Mouse (Mus musculus) common myeloid progenitor, adult 5-6 weeks (primary cell): ENCODE data around the gene Nudt6. TPM values are rescaled to one million over a fixed set of nuclear protein-coding genes. Genes with fewer than 3 reads are reported as not detected.

Experiments used
- ATAC-seq: replicated peaks from 2 replicates; pipeline ENCODE4 v1.8.0; 2016; ENCODE audit warnings: low read depth, mild to moderate bottlenecking, moderate TSS enrichment, inconsistent platforms; ENCODE audit not compliant: poor library complexity, severe bottlenecking
- total RNA-seq: library from RNA; stranded (forward); fragments of 200-1000, 187-1606 nt; gene quantifications from 2 replicates; pipeline ENCODE4 v1.2.3, GENCODE M21; 2017

Gene Nudt6
- 27.5 and 29.1 TPM in 2 replicates for total RNA-seq

DNA sequence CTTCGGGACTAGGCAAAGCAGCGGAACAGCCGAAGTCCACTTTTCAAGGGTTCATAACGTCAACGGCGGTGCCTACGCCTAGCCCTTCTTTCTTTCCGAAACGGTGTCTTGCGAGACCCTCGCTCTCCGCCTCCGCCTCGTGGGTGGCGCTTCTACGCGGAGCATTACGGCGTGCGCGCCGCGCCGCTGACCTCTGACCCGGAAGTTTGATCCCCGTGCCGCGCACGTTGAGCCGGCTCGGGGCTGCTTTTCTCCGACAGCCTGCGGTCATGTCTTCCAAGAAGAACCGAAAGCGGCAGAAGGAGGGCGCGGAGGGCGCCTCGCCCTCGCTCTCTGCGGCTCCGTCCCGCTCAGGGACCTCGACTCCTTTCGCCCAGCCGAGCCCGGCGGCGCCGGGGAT, at the start of gene Nudt6:
Gene Nudt6, minus strand, starts transcription at position 140 of the 400 bp plus-strand sequence.
- peak; percentile 63 for ATAC-seq

DNA sequence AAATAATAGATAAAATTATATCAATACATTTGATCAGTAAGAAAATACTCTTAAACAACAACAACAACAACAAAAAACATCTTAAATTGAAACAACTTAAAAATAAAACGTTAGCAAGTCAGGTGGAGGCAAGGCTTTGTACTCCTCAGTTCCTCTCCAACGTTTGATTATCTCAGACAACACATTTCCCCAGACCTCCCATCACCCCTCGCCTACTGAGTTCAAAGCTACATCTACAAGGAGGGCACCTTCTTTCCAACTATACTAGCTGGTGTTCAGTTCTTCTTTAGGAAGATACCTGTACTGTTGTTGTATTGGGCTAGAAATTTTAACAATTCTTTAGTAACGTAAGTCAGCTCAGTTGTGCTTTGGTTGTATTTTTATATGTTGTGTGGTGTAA, 49.3 kb upstream of the Nudt6 start:
- ATAC-seq = no peak

DNA sequence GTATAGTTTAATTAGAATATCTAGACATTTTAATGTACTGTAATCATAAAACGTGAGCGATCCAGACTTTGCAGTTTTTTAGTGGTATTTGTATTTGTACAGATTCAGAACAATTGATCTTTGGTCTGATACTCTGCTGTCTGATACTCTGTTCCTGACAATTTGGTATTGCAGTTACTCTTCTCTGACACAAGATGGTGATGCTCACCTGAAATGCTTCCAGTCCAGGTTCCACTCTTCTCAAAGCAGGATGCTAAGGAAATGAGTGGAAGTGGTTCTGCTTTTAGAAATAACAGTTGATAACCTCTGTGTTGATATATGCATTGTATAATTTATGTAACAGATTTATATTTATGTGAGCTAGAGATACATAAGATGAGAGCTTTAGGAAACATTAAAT, 48.2 kb upstream of the Nudt6 start:
- peak; percentile 52; the same call in 1 of the 2 replicates for ATAC-seq

DNA sequence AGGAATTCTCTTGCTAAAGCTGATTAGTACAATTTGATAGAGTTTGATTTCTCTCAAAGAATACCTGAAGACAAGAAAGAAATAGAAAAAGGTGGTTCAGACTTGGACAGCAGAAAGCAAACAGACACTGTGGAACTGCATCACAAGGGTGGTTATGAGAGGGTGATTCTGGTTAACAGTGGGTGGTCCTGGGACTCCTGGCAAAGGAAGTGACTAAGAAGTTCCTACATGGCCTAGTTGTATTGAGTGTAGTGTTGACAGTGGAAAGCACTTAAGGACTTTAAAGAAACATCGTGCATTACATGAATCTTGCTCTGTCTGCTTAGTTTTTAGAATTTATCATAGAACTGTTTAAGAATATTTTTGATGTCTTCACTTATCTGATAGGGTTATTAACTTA, 36.0 kb upstream of the Nudt6 start:
- ATAC-seq = no peak

DNA sequence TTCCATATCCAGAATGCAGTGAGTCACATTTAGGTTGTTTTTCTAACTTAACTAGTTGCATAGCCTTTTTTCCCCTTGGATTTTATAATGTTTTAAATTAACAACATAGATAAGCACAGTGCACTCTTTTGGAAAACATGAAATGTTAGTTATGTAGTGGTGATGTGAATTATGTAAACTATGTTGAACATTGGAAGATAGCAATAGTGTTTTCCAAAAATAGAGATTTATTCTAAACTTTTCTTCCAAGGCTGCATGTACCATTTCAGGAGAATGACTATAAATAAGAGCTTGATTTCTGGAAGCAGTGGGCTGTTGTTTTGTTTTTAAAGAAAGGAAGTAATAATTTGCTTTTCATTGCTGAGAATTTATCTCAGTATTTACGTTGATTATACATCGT, 23.4 kb upstream of the Nudt6 start:
- no peak for ATAC-seq

DNA sequence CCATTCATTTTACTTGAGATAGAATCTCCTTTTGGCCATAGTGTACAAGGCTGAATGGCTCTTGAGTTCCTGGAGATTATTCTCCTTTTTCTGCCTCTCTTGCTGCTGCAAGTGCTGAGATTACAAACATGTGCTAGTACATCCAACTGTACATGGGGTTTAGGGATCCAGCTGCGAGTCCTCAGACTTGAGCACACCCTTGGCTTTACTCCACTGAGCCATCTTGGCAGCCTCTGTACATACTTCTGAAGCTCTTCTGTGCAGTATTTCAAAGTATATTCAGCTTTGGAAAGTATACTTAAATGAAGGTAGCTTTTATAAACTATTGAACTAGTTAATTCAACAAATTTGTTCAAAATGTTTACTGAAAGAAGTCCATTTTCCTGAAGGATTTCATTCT, 19.8 kb upstream of the Nudt6 start:
- ATAC-seq = no peak

DNA sequence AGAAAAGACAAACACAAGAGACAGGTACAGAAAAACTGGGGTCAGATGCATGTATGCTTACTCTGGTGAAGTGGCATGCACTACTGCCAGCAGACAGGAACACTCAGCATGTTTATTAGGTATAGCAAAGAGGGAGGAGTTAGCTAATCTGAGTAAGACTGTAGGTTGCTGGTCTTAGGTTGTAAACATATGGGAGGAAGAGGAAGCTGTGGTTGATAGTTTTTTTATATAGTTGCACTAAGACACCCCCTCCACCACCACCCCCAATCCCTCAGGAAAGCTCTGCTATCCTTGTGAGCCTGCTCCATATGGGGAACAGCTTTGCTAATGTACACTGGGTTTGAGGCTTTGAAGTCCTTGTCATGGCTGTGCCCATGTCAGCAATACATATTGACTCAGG, 10.3 kb upstream of the Nudt6 start:
- 0 out of 2 replicates have a peak, but pooled peaks have one; percentile 47 for ATAC-seq

DNA sequence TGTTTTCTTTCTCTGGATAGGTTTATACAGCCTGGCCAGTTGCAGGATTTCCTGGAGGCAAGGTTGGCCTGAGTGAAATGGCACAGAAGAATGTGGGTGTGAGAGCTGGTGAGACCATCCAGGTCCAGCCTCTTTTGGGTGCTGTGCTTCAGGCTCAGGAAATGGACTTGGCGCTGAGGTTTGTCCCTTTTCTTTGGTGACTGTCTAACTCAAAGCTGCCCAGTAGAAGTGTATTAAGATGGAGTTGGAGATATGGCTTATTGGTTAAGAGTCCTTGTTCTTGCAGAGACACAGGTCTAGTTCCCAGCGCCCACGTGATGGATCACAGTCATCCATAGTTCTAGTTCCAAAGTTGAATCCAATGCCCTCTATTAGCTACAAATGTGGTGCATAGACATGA, 6.1 kb upstream of the Nudt6 start:
- no peak for ATAC-seq

DNA sequence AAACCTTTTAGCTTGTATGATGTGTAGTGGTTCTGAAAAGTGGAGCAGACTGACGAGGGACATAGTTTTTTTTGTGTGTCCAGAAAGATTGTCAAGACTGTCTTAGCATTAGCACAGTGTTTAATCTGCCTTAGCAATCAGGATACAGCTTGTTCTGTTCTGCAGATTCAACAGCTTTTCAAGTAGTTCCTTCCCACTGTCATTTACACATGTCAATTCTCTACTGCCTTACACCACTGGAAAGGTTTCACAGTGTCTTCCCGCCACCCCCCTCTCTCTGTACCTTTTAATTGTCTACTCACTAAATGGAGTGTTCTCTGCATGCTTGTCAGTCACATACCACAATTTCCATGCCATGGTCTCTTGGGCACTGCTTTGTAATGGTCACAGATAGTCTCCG, 1.2 kb upstream of the Nudt6 start:
- ATAC-seq = no peak

DNA sequence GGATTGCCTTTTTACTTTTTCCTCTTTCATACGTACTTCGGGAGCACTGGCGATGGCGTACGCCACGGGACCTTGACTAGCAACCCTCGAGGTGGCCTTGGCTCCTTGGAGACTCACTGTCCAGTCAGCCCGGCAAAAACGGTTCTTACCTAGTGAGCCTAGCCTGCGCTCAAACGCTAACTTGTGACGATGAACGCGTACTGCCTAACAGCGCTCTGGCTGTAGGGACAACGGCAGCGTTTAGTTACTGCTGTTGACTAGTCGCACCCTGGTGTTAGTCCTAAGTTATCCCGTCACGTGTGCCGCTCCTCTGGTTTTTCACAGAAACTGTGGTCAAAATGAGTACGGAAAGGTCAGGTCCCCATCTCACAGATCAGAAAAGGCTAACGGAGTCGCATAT, 630 bp upstream of the Nudt6 start:
- no peak for ATAC-seq

DNA sequence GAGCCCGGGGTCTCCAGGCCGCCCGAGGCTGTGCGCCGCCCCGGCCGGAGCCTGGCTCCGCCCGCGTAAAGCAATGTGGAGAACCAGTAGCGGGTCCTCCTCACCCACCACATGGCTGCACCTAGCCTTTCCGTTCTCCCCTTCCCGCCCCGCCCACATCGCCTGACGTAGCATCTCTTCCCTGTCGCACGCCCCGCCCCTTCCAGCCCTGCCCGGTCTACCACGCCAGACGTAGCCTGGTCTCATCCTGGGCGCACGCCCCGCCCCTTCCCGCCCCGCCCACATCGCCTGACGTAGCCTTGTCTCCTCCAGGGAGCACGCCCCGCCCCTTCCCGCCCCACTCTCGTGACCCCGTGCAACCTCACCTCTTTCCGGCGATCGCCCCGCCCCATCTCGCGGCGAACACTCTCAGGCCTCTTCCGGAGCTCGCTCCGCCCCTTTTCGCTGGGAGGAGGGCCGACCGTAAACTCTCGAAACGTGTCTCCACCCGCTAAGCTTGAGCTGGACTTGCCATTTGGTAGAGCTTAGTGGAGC, 486 bp downstream of the Nudt6 start, which contains the start of gene Spata5:
Gene Spata5, plus strand, starts transcription at position 439 of the 534 bp plus-strand sequence.
- peak; percentile 78 for ATAC-seq

DNA sequence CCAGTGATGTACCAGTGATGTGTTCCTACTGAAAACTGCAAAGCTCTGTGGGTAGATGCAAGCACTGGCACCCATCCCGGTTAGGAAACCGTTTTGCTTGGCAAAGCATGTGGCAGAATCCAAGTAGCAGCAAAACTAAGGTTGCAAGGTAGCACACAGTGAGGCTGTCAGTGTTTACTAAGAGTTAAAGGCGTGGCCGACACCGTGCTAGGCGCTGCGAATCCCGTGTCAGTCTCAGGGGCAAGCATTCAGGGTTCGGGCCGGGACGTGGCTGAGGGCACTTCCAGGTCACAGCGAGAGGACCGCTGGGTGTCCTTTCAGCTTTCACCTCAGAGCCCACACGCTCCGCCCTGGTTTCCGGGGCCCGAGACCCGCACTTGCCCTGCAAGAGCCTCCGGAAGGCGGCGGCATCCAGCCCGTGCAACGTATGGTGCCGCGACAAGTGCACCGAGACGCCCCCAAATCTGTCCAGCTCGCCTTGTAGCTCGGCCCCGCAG, 1.0 kb downstream of the Nudt6 start:
- ATAC-seq = peak; percentile 19

DNA sequence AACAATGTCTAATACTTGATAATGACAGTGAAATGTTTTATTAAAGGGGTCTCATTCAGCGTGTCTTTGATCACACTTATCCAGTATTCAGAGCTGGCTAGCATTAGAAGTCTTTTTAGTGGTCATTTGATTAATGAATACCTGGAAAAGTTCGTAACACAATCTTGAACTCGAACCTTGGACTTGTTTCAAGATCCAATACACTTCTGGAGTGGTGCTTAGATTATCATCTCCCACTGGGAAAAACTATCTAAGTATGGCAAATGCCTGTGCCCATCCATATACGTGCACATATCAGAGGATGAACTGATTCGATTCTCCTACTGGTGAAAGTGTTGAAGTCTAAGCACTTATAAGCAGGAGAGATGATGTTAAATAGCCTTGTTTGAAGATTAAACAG, 1.7 kb downstream of the Nudt6 start:
- no peak for ATAC-seq

DNA sequence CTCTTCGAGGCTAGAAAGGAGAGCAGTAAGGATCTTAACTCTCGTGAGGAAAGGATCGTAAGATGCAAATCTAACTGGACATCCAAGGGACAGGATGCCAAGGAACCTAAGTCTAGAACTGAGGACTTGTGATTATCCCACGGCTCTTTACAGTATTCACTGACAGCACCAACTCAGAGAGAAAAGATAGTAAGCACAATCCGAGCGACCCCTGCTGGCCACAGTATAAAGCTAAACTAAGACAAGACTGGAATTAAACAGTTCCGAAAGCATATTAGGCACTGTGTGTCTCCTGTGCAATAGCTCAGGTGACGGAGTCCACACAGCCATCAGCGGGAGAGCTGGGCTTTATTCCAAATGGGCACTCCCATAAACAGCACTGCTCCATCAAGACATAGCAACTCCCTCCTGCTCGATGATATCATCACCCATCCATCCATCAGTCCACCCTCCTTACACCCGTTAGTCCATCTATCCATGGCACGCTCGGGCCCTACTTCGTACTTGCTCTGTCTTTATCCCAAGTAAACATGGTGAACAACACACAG, 5.5 kb downstream of the Nudt6 start:
- peak; percentile 56 for ATAC-seq

DNA sequence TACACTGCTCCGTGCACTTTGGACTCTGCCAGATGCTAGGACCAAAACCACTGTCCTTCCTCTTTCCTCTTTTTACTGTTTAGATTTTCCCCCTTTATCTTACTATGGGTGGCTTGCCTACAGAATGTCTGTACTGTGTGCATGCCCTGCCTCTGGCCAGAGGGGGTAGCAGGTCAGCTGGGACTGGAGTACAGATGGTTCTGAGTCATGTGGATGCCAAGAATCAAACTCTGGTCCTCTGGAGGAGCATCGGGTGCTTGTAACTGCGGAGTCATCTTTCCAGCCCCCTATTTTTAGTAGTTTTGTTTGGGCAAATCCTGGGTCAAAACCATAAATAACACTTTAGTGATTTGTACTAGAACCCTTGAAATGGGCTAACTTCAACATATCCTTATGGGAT, 6.6 kb downstream of the Nudt6 start:
- ATAC-seq = no peak

DNA sequence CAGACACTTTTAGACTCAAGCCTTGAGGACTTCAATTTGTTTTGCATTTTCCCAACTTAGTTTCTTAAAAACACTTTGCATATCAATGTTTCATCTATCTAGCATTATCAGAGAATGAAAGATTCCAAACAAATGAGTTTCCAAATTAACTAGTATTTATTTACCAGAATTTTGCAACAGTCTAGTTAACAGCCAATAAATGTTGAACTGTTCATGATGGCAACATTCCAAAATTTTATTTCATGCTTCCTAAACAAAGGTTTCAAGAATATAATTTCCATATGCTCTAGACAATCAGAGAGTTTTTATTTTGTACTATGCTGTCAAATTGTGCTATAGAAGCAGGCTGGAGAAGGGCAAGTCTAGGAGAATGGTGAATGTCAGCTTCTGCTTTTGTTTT, 12.4 kb downstream of the Nudt6 start:
- ATAC-seq = no peak

DNA sequence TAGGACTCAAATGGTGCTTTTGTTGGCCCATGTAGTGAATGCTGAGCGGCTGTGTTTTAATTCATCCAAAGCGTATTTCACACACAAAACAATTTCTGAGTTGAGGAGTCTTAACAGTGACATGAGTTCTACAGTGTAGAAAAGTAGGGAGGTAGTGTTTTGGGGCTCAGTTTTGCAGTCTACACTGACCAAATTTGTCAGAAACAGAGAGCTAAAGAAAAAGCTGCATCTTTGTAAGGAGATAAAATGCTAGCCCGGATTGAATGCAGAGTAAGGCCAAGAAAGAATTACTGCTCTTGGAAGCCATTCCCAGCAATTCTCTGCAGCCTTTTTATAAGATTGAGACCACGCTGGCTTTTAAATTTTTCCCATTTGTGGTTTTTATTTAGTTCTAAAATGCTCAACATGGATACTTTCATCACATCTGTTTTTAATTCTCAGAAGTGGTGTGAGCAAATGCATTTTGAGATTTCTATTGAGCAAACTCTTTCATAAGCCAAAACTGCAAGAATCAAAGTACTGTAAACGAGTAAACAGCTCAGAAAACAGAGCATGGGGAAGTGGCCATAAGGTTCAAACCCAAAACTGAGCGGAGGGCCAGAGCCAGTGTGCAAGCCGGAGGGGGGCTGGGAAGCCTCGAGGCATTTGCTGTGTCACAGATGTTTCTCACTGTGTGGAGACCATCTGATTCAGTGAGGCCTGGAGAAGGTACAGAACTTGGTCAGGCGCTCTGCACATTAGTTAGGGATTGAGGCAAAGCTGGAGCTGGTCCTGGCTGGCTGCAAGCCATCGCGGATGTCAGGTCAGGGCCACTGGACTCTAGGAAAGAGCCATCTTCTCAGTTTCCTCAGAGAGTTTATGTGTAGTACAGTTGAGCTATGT, 18.0 kb downstream of the Nudt6 start:
- ATAC-seq = no peak

DNA sequence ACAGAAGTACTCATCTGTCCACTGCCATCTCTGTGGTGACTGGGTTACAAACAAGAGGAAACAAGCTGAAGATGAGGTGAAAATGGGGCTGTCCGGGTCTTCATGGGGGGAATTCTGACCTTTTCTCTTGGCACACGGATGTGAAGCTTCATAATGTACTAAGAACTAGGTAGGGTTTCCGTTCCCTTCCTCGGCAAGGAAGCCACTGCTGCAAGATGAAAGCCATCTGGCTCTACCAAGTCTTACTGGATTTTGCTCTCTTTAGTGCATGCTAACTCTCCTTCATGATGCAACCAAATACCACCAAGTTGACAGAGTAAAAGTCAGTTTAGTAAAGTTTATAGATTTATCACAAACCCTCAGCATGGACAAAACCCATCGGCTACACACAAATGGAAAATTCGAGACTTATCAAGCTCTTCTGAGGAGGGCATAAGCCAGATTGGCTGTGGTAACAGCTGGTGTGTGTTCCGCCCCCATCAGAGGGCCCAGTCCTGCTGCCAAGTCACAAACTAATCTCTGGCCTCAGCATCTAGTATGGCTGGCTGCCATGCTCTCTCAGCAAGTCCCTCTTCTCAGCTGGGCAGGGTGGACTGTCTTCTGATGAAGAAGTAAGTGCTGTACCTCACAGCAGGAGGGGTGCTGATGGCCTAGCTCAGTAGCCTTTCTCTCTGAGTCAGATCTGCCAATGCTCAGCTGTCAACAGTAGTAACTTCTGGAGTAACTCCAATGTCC, 21.2 kb downstream of the Nudt6 start:
- peak; percentile 66; the same call in 1 of the 2 replicates for ATAC-seq

DNA sequence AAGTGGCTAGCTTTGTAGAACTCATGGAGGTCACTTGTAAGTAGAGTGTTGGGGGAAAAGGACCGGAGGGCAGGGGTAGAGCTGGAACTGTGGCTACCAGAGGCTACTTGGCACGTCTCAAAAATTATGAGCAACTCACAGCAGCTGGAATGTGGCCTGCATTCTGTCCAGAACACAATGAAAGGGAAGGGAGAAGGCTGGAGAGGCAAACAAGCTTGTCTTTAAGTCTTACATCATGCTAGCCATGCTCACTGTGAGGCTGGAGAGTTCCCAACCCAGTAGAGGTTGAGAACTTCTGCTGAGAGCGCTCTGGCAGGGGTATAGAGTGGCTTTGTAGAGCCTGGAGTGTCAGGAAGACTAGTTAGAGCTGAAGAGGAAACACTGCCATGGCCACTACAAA, 22.4 kb downstream of the Nudt6 start:
- ATAC-seq = no peak

DNA sequence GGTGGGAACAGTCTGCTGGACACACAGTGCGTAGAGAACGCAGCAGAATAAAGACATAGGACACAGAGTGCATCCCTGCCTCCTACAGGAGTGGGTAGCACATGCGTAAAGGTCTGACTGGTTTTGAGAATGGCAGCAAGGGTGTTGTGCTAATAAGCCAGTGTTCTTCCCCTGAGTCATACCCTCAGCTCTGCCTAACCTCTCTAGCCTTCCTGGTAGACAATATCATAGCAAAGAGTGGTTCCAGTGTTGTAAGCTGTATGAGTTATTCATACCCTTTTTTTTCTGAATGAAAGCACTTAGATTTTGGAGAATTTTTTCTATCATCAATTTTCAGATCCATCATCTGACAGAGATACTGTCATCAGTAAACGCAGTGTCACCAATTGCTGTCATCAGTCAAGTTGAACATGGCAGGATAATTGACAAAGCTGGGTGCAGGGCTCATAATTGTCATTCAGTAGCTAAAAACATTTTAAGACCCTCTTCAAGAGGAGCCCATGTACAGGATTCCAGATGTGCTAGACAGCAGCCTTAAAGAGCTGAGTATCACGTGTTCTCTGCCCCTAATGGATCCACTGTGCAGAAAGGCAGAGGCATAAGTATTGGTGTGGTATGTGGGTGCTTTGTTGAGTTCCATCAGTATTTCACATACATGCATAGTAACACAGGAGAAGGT, 22.9 kb downstream of the Nudt6 start:
- no peak for ATAC-seq
